Mouse (Mus musculus): ENCODE measurements around the gene Gns. TPM values are rescaled to one million over a fixed set of nuclear protein-coding genes. Genes with fewer than 3 reads are reported as not detected.
A peak's percentile ranks its signal among the peaks of the same experiment; 100 is the strongest.

Gene Gns
- polyA plus RNA-seq, 1 experiment from 2014 or later = 35.6 TPM

DNA sequence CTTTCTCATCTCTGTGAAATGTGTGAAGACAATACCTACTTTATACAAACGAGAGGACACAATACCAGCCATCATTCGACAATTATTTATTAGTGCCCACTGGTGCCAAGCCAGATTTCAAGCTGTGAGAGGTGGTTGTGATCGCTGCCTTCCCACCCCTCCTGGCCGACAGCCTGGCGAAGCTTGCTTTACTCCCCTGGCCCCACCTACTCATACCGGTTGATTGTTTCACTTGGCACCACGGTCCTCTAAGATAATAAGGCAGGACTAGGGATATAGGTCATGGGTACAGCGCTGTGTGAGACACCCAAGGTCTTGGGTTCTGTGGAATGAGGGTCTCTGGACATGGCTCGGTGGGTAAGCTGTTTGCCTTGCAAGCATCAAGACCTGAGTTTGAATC lies 56.1 kb downstream of the Gns start:
- no peaks in the 10 kb centered on the region for H3K9me3 ChIP-seq (replicated peaks)
- no peak for DNase-seq (ENCODE audit: low spot score)
- H3K27ac ChIP-seq = no peak overlapping the region; the same call in 1 of the 2 replicates
- 87% methylated on average over 9 of the region's 9 CpGs for WGBS
- no peaks in the 10 kb centered on the region for H3K27me3 ChIP-seq (ENCODE audit: low read depth, poor library complexity, severe bottlenecking)
- no peak overlapping the region for H3K4me3 ChIP-seq
- H3K4me1 ChIP-seq = peaks cover 61% of the 10 kb centered on the region
- peaks cover 18% of the 10 kb centered on the region for H3K36me3 ChIP-seq

DNA sequence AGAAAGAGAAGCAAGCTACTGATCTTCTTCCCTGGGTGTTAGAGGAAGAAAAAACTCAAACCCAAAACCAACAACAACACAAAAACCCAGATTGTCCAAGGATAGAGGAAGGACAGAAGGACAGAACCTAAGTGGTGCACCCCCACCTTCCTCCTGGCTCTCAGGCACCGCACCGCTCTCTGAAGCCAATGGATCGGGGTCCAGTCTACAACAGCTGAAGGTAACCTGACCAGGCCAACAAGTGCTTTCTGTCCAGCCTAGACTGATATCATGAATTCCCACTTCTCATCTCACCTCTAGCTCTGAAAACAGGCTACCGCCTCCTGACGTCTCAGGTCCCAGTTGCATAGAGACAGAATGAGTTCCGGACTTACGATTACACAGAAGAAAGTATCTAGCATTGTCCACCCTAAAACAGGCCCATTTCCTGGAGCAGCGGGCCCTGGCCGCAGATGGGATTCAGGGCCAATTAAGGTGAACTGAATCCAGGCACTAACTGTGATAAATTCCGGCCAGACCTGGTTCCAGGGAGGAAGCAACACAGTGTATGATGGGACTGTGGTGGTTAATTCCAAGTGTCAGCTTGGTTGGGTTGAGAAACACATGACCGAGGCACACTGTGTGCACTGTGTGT lies 56.9 kb downstream of the Gns start:
- Histone ChIP-seq H3K27ac (peak overlapping the region; percentile 30; the same call in 1 of the 2 replicates), H3K4me3 (no peak overlapping the region), H3K36me3 (peaks cover 11% of the 10 kb centered on the region), H3K4me1 (peaks cover 66% of the 10 kb centered on the region), H3K27me3 (ENCODE audit: low read depth, poor library complexity, severe bottlenecking) (no peaks in the 10 kb centered on the region), H3K9me3 (replicated peaks) (no peaks in the 10 kb centered on the region)
- 91% methylated on average over 11 of the region's 11 CpGs for whole genome bisulfite sequencing
- DNase-seq (ENCODE audit: low spot score) = no peak

DNA sequence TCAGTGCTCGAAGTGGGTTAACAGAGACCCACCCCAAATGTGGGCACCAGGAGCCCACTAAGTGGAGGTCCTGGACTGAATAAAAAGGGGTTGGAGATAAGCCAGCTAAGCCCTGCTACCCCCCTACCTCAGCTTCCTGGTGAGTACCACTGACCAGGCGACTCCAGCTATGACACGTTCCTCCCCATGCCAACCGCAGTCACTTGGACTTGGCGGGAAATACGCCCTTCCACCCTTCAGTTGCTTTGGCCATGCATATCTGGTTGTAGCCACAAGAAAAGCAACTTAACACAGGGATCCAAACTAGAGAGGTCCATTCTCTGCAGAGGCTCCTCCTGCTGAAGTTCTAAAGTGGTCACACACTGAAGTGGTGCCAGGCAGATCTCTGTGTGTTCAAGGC lies 57.4 kb downstream of the Gns start:
- DNase-seq (ENCODE audit: low spot score) = no peak
- Histone ChIP-seq H3K4me3 (no peak overlapping the region), H3K9me3 (replicated peaks) (no peaks in the 10 kb centered on the region), H3K27ac (no peak overlapping the region), H3K4me1 (peaks cover 69% of the 10 kb centered on the region), H3K27me3 (ENCODE audit: low read depth, poor library complexity, severe bottlenecking) (no peaks in the 10 kb centered on the region), H3K36me3 (peaks cover 10% of the 10 kb centered on the region)
- 92% methylated on average over 6 of the region's 6 CpGs for WGBS

DNA sequence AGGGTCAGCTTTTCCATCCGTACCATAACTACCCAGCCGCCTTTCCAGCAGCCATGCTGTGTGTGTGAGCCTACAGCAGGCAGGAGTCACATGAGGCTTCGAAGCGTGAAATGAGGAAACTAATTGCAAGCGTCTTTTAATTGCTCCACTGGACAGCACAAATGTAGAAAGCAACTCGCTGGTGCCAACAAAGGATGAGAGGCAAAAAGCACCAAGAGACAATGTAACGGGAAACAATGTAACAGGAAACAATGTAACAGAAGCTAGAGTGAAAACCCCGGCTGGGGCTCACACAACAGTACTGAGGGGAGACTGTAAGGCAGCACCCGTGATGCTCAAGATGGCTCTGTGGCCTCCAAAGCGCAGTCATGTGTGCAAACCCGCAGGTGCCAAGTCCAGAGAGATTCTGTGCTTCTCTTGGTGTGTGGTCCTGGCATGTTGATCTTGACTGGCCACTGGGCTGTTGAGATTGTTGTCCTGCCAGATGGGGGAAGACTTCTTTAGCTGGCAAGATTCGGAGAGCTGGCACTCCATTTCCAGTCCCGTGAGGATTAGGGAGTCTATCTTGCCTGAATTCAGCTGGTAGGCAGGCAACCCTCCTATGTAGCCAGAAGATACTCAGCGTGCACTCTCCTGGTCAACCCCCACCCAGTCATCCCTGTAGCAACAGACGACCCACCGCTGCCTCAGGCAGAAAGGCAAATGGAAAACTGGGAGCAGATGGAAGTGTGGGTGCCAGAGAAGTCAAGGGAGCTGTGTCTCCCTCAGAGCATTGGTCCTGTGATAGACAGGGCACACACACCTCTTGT lies 58.9 kb downstream of the Gns start:
- Histone ChIP-seq H3K27me3 (ENCODE audit: low read depth, poor library complexity, severe bottlenecking) (no peaks in the 10 kb centered on the region), H3K4me3 (no peak overlapping the region), H3K27ac (peak overlapping the region; percentile 26), H3K36me3 (peaks cover 8% of the 10 kb centered on the region), H3K9me3 (replicated peaks) (no peaks in the 10 kb centered on the region), H3K4me1 (peaks cover 82% of the 10 kb centered on the region)
- 89% methylated on average over 16 of the region's 16 CpGs for WGBS
- no peak for DNase-seq (ENCODE audit: low spot score)

DNA sequence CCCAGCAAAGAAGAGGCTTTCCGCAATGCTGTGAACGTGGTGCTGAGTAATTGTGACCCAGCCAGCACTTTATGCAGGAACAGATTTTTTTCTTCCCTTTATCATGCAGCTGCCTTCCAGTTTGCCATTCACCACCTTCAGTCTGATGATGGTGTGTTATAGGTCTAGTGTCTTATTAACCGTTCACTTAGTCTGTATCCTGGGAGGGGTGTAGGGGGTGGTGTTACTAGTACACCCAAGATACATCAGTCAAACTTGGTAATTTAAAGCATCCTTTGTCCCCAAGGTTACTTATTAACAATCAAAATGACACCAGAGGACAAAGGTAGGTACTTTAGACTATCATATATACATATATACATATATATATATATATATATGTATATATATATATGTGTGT lies 59.6 kb downstream of the Gns start:
- H3K9me3 ChIP-seq (replicated peaks) = no peaks in the 10 kb centered on the region
- no peak for DNase-seq (ENCODE audit: low spot score)
- no peaks in the 10 kb centered on the region for H3K27me3 ChIP-seq (ENCODE audit: low read depth, poor library complexity, severe bottlenecking)
- peaks cover 5% of the 10 kb centered on the region; the same call in 1 of the 2 replicates for H3K36me3 ChIP-seq
- WGBS = 86% methylated on average over 3 of the region's 3 CpGs
- H3K27ac ChIP-seq = peak overlapping the region; percentile 26; the same call in 1 of the 2 replicates
- no peak overlapping the region for H3K4me3 ChIP-seq
- H3K4me1 ChIP-seq = peaks cover 82% of the 10 kb centered on the region

DNA sequence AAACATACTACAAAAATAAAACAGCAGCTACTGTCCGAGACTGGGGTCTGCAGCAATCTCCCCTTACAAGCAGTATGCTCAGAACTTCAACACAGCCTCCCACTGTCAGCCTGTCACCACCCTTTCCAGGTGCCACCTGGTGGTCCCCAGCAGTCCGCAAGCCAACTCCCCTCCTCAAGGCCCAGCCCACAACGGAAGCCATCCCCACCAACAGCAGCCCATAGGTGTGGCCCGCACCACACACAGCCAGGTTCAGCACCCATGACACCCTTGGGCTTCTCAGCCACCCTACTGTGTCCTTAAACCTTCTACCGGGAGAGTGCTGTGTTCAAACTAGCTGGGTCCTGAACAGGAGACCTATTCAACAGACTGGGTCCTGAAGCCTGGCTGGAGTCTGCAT lies 60.2 kb downstream of the Gns start:
- H3K27ac ChIP-seq = peak overlapping the region; percentile 67
- peaks cover 82% of the 10 kb centered on the region for H3K4me1 ChIP-seq
- H3K4me3 ChIP-seq = no peak overlapping the region
- no peaks in the 10 kb centered on the region for H3K9me3 ChIP-seq (replicated peaks)
- H3K36me3 ChIP-seq = peaks cover 5% of the 10 kb centered on the region; the same call in 1 of the 2 replicates
- 84% methylated on average over 5 of the region's 5 CpGs for WGBS
- H3K27me3 ChIP-seq (ENCODE audit: low read depth, poor library complexity, severe bottlenecking) = no peaks in the 10 kb centered on the region
- DNase-seq (ENCODE audit: low spot score) = no peak

DNA sequence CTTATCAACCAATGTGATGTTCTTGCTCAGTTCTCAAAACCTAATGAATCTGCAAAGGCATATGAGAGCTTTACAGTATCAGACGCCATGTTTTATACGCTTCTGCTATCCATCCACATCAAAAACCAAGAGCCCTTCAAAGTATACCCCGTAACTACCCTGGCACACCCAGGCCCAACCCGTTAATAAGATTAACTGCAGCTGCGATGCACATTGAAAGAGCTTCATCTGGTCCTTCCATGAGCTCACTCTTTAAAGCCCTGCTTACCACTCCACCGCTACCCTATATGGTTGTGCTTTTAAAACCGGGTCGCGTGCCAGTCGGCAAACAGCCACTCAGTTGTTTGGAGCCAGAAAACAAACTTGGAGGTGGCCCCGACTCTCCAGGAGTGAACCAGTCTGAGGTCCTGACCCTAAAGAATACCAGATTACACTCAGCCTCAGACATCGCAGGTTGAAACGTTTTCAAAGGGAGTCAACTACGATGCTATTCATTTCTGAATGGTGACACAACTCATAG lies 60.7 kb downstream of the Gns start:
- no peak overlapping the region for H3K4me3 ChIP-seq
- H3K27me3 ChIP-seq (ENCODE audit: low read depth, poor library complexity, severe bottlenecking) = no peaks in the 10 kb centered on the region
- H3K36me3 ChIP-seq = peaks cover 5% of the 10 kb centered on the region; the same call in 1 of the 2 replicates
- no peak for DNase-seq (ENCODE audit: low spot score)
- no peaks in the 10 kb centered on the region for H3K9me3 ChIP-seq (replicated peaks)
- WGBS = 84% methylated on average over 14 of the region's 14 CpGs
- H3K4me1 ChIP-seq = peaks cover 82% of the 10 kb centered on the region
- H3K27ac ChIP-seq = no peak overlapping the region; the same call in 1 of the 2 replicates

DNA sequence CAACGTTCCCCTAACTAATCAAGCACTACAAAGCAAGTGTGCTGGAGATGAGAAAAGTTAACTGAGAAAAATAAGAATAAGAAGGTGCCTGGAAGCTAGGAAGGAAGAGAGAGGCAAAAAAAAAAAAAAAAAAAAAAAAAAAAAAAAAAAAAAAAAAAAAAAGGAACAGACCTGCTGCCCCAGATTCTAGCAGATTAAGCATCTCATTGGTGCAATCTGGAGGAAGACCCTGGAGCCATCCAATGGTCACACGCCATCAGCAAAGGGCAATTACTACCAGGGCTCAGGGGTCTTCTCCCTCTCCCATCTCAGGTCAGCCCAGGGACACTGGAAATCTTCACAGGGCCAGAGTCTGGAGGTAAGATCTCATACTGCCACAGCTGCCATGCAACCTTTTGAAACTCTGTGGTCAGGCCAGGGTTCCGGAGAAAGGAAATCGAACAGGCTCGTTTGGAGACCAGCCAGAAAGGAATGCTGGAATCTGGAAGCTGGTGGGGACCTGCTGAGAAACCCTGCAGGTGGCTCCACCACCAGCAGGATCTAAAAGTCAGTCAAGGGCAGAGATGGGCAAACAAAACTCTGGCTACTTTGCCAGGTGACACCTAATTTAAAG lies 61.7 kb downstream of the Gns start:
- Histone ChIP-seq H3K4me1 (peaks cover 85% of the 10 kb centered on the region), H3K27me3 (ENCODE audit: low read depth, poor library complexity, severe bottlenecking) (no peaks in the 10 kb centered on the region), H3K4me3 (no peak overlapping the region), H3K27ac (peak overlapping the region; percentile 12; the same call in 1 of the 2 replicates), H3K9me3 (replicated peaks) (no peaks in the 10 kb centered on the region), H3K36me3 (peaks cover 5% of the 10 kb centered on the region; the same call in 1 of the 2 replicates)
- WGBS = 47% methylated on average over 5 of the region's 5 CpGs
- no peak for DNase-seq (ENCODE audit: low spot score)

DNA sequence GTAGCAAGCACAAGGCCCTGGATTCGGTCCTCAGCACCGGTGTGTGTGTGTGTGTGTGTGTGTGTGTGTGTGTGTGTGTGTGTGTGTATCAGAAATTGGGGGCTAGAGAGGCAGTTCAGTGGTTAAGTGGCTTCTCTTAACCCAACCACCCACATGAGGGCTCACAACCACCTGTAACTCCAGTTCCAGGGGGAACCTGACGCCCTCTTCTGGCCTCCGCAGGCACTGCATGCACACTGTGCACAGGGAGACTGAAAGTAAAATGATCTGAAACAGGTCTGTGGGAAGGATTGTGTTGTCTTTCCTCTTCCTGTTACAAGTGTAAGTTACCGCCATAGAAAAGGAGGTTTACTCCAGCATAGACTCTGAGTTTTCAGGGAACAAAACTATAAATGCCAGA lies 62.2 kb downstream of the Gns start:
- WGBS = 67% methylated on average over 5 of the region's 5 CpGs
- H3K27ac ChIP-seq = peak overlapping the region; percentile 12; the same call in 1 of the 2 replicates
- DNase-seq (ENCODE audit: low spot score) = no peak
- H3K4me1 ChIP-seq = peaks cover 87% of the 10 kb centered on the region
- no peaks in the 10 kb centered on the region for H3K27me3 ChIP-seq (ENCODE audit: low read depth, poor library complexity, severe bottlenecking)
- H3K4me3 ChIP-seq = no peak overlapping the region
- H3K9me3 ChIP-seq (replicated peaks) = no peaks in the 10 kb centered on the region
- peaks cover 5% of the 10 kb centered on the region; the same call in 1 of the 2 replicates for H3K36me3 ChIP-seq

DNA sequence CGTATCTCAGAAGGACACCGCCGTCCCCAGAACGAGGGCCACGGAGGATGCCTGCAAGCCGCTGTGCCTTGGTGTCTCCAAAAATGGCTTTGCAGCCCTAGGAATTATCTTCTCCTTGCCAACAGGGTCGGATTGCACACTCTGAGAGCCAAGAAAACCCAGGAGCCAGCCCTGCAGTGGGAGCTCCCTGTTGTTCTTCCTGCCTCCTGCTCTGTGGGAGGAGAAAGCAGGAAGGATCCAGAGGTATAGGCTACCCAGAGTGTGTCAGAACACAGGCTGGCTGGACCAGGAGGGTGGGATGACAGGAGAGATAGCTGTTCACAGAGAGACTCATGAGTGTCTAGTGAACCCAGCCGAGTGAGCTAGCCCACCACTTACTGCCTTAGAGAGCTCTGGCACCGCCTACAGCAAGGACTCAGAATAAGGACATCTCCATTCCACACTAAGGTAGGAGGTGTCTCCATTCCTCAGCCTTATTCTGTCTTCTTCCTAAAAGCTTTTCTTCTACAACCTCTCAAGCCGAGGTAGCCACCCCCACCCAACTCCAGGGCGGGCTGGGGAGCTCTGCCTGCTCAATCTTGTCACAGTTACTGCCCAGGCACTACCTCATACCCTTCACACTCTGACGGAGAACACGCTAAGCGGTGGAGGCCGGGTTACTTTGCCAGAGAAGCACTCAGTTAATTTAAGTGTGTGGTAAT lies 63.3 kb downstream of the Gns start:
- peaks cover 5% of the 10 kb centered on the region; the same call in 1 of the 2 replicates for H3K36me3 ChIP-seq
- H3K27me3 ChIP-seq (ENCODE audit: low read depth, poor library complexity, severe bottlenecking) = no peaks in the 10 kb centered on the region
- H3K9me3 ChIP-seq (replicated peaks) = no peaks in the 10 kb centered on the region
- DNase-seq (ENCODE audit: low spot score) = no peak
- 84% methylated on average over 15 of the region's 15 CpGs for WGBS
- peaks cover 93% of the 10 kb centered on the region for H3K4me1 ChIP-seq
- H3K4me3 ChIP-seq = no peak overlapping the region
- H3K27ac ChIP-seq = peak overlapping the region; percentile 87

DNA sequence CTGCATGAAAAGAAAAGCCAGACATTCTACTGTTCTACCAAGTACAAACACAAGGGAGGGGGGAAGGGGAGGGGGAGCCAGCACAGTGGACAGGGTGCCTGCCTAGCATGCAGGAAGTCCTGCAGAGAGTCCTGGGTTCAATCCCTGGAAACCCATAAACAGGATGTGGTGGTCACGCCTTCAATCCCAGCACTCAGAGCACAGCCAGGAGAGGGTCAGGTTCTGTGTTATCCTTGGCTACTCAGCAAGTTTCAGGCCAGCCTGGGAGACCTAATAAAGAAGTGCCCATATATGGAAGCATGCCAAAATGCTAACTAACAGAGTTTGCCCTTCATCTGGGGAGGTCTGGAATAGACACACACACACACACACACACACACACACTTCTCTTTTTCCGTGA lies 64.2 kb downstream of the Gns start:
- 27% methylated on average over 2 of the region's 2 CpGs for WGBS
- peaks cover 5% of the 10 kb centered on the region; the same call in 1 of the 2 replicates for H3K36me3 ChIP-seq
- peak overlapping the region; percentile 87 for H3K27ac ChIP-seq
- DNase-seq (ENCODE audit: low spot score) = no peak
- no peak overlapping the region for H3K4me3 ChIP-seq
- peaks cover 87% of the 10 kb centered on the region for H3K4me1 ChIP-seq
- H3K9me3 ChIP-seq (replicated peaks) = no peaks in the 10 kb centered on the region
- no peaks in the 10 kb centered on the region for H3K27me3 ChIP-seq (ENCODE audit: low read depth, poor library complexity, severe bottlenecking)

DNA sequence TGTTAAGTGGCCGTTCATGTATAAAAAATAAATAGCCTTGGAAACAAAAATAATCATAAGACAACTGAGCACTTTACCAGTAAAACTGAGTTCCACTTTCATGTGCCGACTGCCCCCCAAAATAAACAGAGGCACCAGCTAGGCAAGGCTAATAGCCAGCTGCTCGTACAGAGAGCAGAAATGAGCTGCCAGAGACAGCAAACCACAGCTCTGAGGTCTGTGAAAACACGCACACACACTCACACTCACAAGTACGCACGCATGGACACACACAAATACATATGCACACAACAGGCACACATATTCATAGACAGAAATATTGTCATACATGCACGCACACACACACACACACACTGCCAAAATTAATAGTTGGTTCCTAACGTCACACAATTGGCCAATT lies 64.7 kb downstream of the Gns start:
- Histone ChIP-seq H3K27me3 (ENCODE audit: low read depth, poor library complexity, severe bottlenecking) (no peaks in the 10 kb centered on the region), H3K4me3 (peak overlapping the region; percentile 37), H3K27ac (peak overlapping the region; percentile 87), H3K4me1 (peaks cover 89% of the 10 kb centered on the region), H3K9me3 (replicated peaks) (no peaks in the 10 kb centered on the region), H3K36me3 (peaks cover 5% of the 10 kb centered on the region; the same call in 1 of the 2 replicates)
- WGBS = 47% methylated on average over 8 of the region's 8 CpGs
- DNase-seq (ENCODE audit: low spot score) = no peak

All from limb, embryonic 10.5 days (tissue).